Mouse (Mus musculus): ENCODE results near the gene Slfn5. TPM values are rescaled to one million over a fixed set of nuclear protein-coding genes. Genes with fewer than 3 reads are reported as not detected.

Gene Slfn5
- polyA plus RNA-seq, 1 experiment = 4.3 TPM

DNA sequence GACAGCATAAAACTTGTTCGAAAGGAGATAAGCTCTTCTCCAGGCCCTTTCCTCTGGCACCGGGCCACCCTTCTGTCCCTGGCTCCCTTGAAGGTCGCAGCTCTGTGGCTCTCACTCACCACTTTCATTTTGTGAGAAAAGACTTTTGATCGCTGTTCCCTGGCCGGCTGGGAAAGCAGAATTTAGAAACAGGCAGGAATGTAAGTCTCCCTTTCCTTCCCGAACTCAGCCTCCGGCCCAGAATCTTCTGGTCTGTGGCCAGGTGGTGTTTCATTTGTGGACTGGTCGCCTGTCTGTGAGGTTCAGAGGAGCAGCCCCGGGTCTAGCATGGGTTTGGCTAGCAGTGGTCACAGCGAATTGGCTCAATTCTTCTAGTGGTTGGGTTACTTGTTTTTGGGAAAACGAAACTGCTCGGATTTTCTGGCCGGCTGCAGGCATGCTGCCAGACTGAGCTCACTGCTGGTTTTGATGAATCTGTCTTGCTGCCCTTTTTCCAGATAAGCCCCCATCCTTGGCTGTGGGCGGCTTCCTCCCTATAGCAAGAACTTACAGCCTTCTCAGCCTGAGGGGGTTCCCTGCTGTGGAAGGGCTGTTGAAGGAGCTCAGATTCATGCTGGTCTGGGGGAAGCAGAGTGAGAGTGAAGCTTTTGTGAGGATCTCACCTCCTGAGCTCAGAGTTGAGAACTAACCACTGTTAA is 40.5 kb downstream of the Slfn5 start, which contains the start of gene Slfn9:
Slfn9 (minus strand) TSS at position 362 of the 698 bp plus-strand sequence.
- TF ChIP-seq CTCF (IDR thresholded peaks at IDR 0.05; ENCODE audit: extremely low read depth, insufficient read depth, low read length) = no peak
- TF ChIP-seq POLR2A (IDR thresholded peaks at IDR 0.05; ENCODE audit: extremely low read depth, insufficient read depth, low read length) = no peak
- Histone ChIP-seq H3K27ac (ENCODE audit: insufficient read depth, low read length) (no peak within 1 kb of the TSS), H3K4me1 (ENCODE audit: control insufficient read depth, insufficient read depth, low read length) (no peaks in the 10 kb centered on the region), H3K4me3 (ENCODE audit: insufficient read depth, low read length) (peak within 1 kb of the TSS; percentile 51)

DNA sequence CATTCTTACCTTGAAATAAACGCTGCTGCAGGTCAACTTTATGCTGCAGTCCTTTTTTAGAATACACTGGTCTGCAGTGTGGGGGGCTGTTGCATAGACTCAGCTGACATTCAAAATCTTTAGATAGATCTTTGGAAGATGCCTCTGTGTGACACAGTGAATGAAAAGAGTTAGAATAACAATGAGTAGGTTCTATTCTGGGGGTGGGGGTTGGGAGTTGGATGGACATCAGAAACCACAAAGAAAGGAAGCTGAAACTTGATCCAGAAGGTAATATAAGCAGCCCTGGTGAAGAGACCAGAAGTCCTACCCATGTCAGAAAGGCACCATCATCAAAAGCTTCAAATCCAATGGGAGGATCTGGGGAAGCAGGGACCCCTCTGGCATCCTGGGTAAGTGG is 62.2 kb downstream of the Slfn5 start:
- no peak overlapping the region for H3K27ac ChIP-seq (ENCODE audit: insufficient read depth, low read length)
- TF ChIP-seq POLR2A (IDR thresholded peaks at IDR 0.05; ENCODE audit: extremely low read depth, insufficient read depth, low read length) (no peak), CTCF (IDR thresholded peaks at IDR 0.05; ENCODE audit: extremely low read depth, insufficient read depth, low read length) (no peak)
- H3K4me1 ChIP-seq (ENCODE audit: control insufficient read depth, insufficient read depth, low read length) = no peaks in the 10 kb centered on the region
- H3K4me3 ChIP-seq (ENCODE audit: insufficient read depth, low read length) = no peak overlapping the region

Other genes with a start within 250 kb of the Slfn5 start
- gene Cct6b, start 187.0 kb upstream of the Slfn5 start, polyA plus RNA-seq (2012; rRNA removed) = 0.19 and 0.21 TPM in 2 replicates
- gene Zfp830, start 187.0 kb upstream of the Slfn5 start, polyA plus RNA-seq (2012; rRNA removed) = 11.1 and 11.3 TPM in 2 replicates
- 24.9 and 25.2 TPM in 2 replicates for gene Lig3, start 170.2 kb upstream of the Slfn5 start, polyA plus RNA-seq (2012; rRNA removed)
- gene Rffl, start 80.1 kb upstream of the Slfn5 start, polyA plus RNA-seq (2012; rRNA removed) = 11.1 and 12.7 TPM in 2 replicates
- 16.1 and 16.6 TPM in 2 replicates for gene Rad51d, start 60.7 kb upstream of the Slfn5 start, polyA plus RNA-seq (2012; rRNA removed)
- not detected in 2 replicates for gene Fndc8, start 59.2 kb upstream of the Slfn5 start, polyA plus RNA-seq (2012; rRNA removed)
- gene Nle1, start 42.9 kb upstream of the Slfn5 start, polyA plus RNA-seq (2012; rRNA removed) = 36.8 and 39.6 TPM in 2 replicates
- 2.0 and 2.7 TPM in 2 replicates for gene Unc45b, start 40.8 kb upstream of the Slfn5 start, polyA plus RNA-seq (2012; rRNA removed)
- 0.17 and 0.25 TPM in 2 replicates for gene Slfn9, start 40.5 kb downstream of the Slfn5 start, polyA plus RNA-seq (2012; rRNA removed)
- 0.93 and 0.96 TPM in 2 replicates for gene Slfn8, start 69.5 kb downstream of the Slfn5 start, polyA plus RNA-seq (2012; rRNA removed)
- 1.7 and 2.5 TPM in 2 replicates for gene Slfn2, start 113.8 kb downstream of the Slfn5 start, polyA plus RNA-seq (2012; rRNA removed)
- 0.04 and 0.09 TPM in 2 replicates for gene Slfn1, start 165.5 kb downstream of the Slfn5 start, polyA plus RNA-seq (2012; rRNA removed)
- gene Slfn4, start 223.8 kb downstream of the Slfn5 start, polyA plus RNA-seq (2012; rRNA removed) = 0.06 TPM in 2 replicates
- 0.46 and 0.74 TPM in 2 replicates for gene Slfn3, start 240.0 kb downstream of the Slfn5 start, polyA plus RNA-seq (2012; rRNA removed)

Measured in cortical plate, adult 2 months (tissue).